Mouse (Mus musculus): ENCODE results near the gene Gm20388. TPM values are rescaled to one million over a fixed set of nuclear protein-coding genes. Genes with fewer than 3 reads are reported as not detected.
A peak's percentile ranks its signal among the peaks of the same experiment; 100 is the strongest.
"Not testable (repeated sequence)": the region's sequence is repeated elsewhere in the genome, so short reads cannot be mapped to it uniquely, and the experiment has no call there.

The Gm20388 gene
- polyA plus RNA-seq, 1 experiment from 2014 or later, result 7.4 TPM

DNA sequence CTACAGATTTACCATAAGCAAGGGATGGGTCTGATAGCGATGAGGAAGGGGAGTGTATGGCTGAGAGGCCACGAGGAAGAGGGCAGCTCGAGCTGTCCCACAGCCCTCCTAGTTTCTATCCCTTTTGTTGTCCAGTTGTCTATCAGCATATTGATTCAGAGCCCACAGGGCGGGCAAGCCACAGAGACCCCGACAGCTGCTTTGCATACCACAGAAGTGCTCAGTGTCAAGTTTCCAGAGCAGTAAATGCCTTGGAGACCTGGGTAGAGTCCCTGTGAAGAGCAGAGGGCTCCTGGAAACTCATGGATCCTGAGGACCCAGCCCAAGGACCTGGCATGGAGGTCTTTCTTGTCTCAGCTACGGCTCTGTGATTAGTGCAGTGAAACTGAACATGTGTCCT lies 3172.4 kb downstream of the Gm20388 start:
- H3K4me1 ChIP-seq, result no peaks in the 10 kb centered on the region
- peaks cover 100% of the 10 kb centered on the region for H3K36me3 ChIP-seq
- no peak overlapping the region for H3K4me2 ChIP-seq
- no peaks in the 10 kb centered on the region for H3K27me3 ChIP-seq
- no peak overlapping the region for H3K9ac ChIP-seq
- no peak overlapping the region for H3K27ac ChIP-seq
- no peaks in the 10 kb centered on the region for H3K9me3 ChIP-seq (replicated peaks)
- no peak for ATAC-seq (replicated peaks; ENCODE audit: low FRiP score)
- 73% methylated on average over 6 of the region's 6 CpGs for WGBS
- H3K4me3 ChIP-seq (replicated peaks), result no peak overlapping the region

GRCm38 (mm10) chr8:123083610-123084009 lies 3173.0 kb downstream of the Gm20388 start:
- peaks cover 100% of the 10 kb centered on the region for H3K36me3 ChIP-seq

GRCm38 (mm10) chr8:123087289-123087688 lies 3176.6 kb downstream of the Gm20388 start:
- Histone ChIP-seq H3K9ac (no peak overlapping the region), H3K9me3 (replicated peaks) (no peaks in the 10 kb centered on the region), H3K4me3 (replicated peaks) (no peak overlapping the region), H3K27ac (no peak overlapping the region), H3K4me2 (no peak overlapping the region), H3K4me1 (no peaks in the 10 kb centered on the region), H3K36me3 (peaks cover 100% of the 10 kb centered on the region), H3K27me3 (no peaks in the 10 kb centered on the region)
- 79% methylated on average over 9 of the region's 9 CpGs for WGBS
- ATAC-seq (replicated peaks; ENCODE audit: low FRiP score), result no peak

More at GRCm38 (mm10) chr8:123083610-123084009, 3173.0 kb downstream of the Gm20388 start:
- no peak overlapping the region for H3K4me3 ChIP-seq (replicated peaks)
- no peaks in the 10 kb centered on the region for H3K4me1 ChIP-seq
- H3K27me3 ChIP-seq, result no peaks in the 10 kb centered on the region
- H3K27ac ChIP-seq, result no peak overlapping the region
- H3K9ac ChIP-seq, result no peak overlapping the region
- WGBS, result 93% methylated on average over 12 of the region's 12 CpGs
- no peak overlapping the region for H3K4me2 ChIP-seq
- H3K9me3 ChIP-seq (replicated peaks), result no peaks in the 10 kb centered on the region
- ATAC-seq (replicated peaks; ENCODE audit: low FRiP score), result no peak

GRCm38 (mm10) chr8:123097216-123097615 lies 3186.6 kb downstream of the Gm20388 start:
- no peak overlapping the region for H3K9ac ChIP-seq
- H3K9me3 ChIP-seq (replicated peaks), result no peaks in the 10 kb centered on the region
- peaks cover 13% of the 10 kb centered on the region for H3K4me1 ChIP-seq
- 90% methylated on average over 11 of the region's 11 CpGs for WGBS
- H3K4me2 ChIP-seq, result no peak overlapping the region
- H3K27me3 ChIP-seq, result no peaks in the 10 kb centered on the region
- no peak overlapping the region for H3K4me3 ChIP-seq (replicated peaks)
- peak overlapping the region; percentile 86 for H3K27ac ChIP-seq
- peaks cover 51% of the 10 kb centered on the region for H3K36me3 ChIP-seq
- ATAC-seq (replicated peaks; ENCODE audit: low FRiP score), result no peak

GRCm38 (mm10) chr8:123097786-123098584 lies 3187.3 kb downstream of the Gm20388 start:
- 59% methylated on average over 12 of the region's 12 CpGs for WGBS
- Histone ChIP-seq H3K36me3 (peaks cover 44% of the 10 kb centered on the region), H3K4me2 (no peak overlapping the region), H3K27ac (peak overlapping the region; percentile 86), H3K4me1 (peaks cover 13% of the 10 kb centered on the region), H3K9me3 (replicated peaks) (no peaks in the 10 kb centered on the region), H3K9ac (no peak overlapping the region), H3K27me3 (no peaks in the 10 kb centered on the region), H3K4me3 (replicated peaks) (no peak overlapping the region)
- ATAC-seq (replicated peaks; ENCODE audit: low FRiP score), result peak; percentile 64

GRCm38 (mm10) chr8:123100288-123100687 lies 3189.6 kb downstream of the Gm20388 start:
- Histone ChIP-seq H3K4me2 (no peak overlapping the region), H3K9ac (no peak overlapping the region), H3K27ac (peak overlapping the region; percentile 67), H3K4me1 (peaks cover 27% of the 10 kb centered on the region), H3K27me3 (no peaks in the 10 kb centered on the region), H3K4me3 (replicated peaks) (no peak overlapping the region), H3K36me3 (peaks cover 42% of the 10 kb centered on the region), H3K9me3 (replicated peaks) (no peaks in the 10 kb centered on the region)
- WGBS, result 58% methylated on average over 8 of the region's 8 CpGs
- ATAC-seq (replicated peaks; ENCODE audit: low FRiP score), result no peak

DNA sequence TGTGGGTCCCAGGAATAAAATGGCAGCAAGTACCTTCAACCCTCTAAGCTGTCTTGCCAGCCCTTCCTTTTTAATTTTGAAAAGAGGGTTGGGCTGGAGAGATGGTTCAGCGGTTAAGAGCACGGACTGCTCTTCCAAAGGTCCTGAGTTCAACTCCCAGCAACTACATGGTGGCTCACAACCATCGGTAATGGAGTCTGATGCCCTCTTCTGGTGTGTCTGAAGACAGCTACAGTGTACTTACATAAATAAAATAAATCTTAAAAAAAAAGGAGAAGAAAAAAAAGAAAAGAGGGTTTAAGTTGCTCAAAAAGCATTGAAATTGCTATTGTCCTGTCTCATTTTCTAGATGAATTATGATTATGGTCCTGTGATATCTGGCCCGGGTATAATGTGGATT lies 3190.6 kb downstream of the Gm20388 start:
- Histone ChIP-seq H3K27ac (peak overlapping the region; percentile 93), H3K9me3 (replicated peaks) (no peaks in the 10 kb centered on the region), H3K9ac (0 out of 2 replicates have a peak overlapping the region, but pooled peaks have one; percentile 67), H3K4me1 (peaks cover 27% of the 10 kb centered on the region), H3K36me3 (peaks cover 42% of the 10 kb centered on the region), H3K27me3 (no peaks in the 10 kb centered on the region), H3K4me2 (peak overlapping the region; percentile 90), H3K4me3 (replicated peaks) (no peak overlapping the region; the same call in 1 of the 2 replicates)
- no peak for ATAC-seq (replicated peaks; ENCODE audit: low FRiP score)
- 70% methylated on average over 4 of the region's 4 CpGs for whole genome bisulfite sequencing

DNA sequence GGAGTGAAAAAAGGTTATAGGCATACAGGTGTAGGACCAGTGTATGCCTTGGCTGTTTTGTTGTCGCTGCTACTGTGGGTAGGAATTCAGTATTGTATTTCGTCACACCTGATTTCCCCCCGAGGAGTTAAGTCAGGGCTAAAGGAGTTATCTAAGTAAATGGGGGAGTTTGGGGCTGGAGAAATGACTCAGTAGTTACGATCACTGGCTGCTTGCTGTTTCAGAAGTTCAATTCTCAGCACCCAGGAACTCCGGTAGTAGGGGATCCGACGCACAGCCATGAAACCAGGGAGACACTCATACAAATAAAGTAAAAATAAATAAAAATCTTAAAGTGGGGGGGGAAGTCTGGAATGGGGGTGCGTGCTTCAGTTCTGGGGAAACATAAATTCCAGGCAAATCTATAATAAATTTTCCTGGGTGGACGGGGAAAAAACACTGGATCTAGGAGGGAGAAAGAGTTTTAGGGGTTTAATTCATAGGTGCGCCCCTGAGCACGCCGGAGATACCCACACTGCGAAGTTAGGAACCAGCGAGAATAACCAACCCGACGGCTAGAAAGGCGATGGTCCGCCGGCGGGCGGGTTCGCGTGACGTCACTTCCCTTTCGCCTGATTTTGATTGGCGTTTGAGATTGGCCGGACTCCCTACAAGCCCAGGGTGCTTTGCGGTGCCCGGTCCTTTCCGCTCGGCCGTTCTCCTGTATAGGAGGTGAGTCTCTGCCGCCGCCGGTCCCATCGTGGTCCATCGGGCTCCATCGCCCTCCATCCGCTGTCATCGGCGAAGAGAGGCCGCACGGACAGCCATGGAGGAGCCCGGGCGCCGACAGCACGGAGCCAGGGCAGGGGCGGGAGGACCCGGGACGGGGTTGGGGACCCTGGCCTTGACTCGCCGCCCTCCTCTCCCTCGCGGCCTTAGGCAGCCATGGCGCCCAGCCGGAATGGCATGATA lies 3191.4 kb downstream of the Gm20388 start, which contains the start of gene Rpl13:
TSS of gene Rpl13 (plus strand) at position 616 of the 951 bp plus-strand sequence.
- Histone ChIP-seq H3K36me3 (peaks cover 39% of the 10 kb centered on the region), H3K4me1 (peaks cover 27% of the 10 kb centered on the region), H3K4me2 (peak within 1 kb of the TSS; percentile 90), H3K27ac (peak within 1 kb of the TSS; percentile 93), H3K9me3 (replicated peaks) (no peaks in the 10 kb centered on the region), H3K4me3 (replicated peaks) (peak within 1 kb of the TSS; percentile 73), H3K27me3 (no peaks in the 10 kb centered on the region), H3K9ac (peak within 1 kb of the TSS; percentile 91)
- peak; percentile 94 for ATAC-seq (replicated peaks; ENCODE audit: low FRiP score)
- WGBS, result 1% methylated on average over 56 of the region's 56 CpGs

DNA sequence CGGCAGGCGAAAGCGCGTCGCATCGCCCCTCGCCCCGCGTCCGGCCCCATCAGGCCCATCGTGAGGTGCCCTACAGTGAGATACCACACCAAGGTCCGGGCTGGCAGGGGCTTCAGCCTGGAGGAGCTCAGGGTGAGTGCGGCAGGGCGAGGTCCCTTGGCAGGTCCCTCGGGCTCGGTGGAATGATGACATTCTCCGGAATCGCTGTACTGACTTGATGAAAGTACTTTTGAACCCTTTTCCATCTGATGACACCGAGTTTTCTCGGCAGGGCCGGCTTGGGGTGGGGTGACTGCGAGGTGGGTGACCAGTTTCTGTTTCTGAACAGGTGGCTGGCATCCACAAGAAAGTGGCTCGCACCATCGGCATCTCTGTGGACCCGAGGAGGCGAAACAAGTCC lies 3192.2 kb downstream of the Gm20388 start:
- ATAC-seq (replicated peaks; ENCODE audit: low FRiP score), result 0 out of 2 replicates have a peak, but pooled peaks have one; percentile 4
- Histone ChIP-seq H3K9ac (peak overlapping the region; percentile 91), H3K36me3 (peaks cover 30% of the 10 kb centered on the region), H3K27ac (peak overlapping the region; percentile 93), H3K4me3 (replicated peaks) (peak overlapping the region; percentile 73), H3K4me1 (peaks cover 24% of the 10 kb centered on the region), H3K4me2 (peak overlapping the region; percentile 90)
- H3K27me3 ChIP-seq; H3K9me3 ChIP-seq (replicated peaks): not testable (repeated sequence)
- under 1% methylated on average over 26 of the region's 26 CpGs for WGBS

- Histone ChIP-seq H3K4me2 (peak overlapping the region; percentile 90), H3K4me3 (replicated peaks) (peak overlapping the region; percentile 73), H3K27ac (peak overlapping the region; percentile 93), H3K9ac (peak overlapping the region; percentile 91), H3K27me3 (no peaks in the 10 kb centered on the region), H3K36me3 (peaks cover 26% of the 10 kb centered on the region), H3K4me1 (peaks cover 23% of the 10 kb centered on the region), H3K9me3 (replicated peaks) (no peaks in the 10 kb centered on the region)
- no peak for ATAC-seq (replicated peaks; ENCODE audit: low FRiP score)
- 11% methylated on average over 15 of the region's 15 CpGs for WGBS
Measured at GRCm38 (mm10) chr8:123103285-123103684, 3192.6 kb downstream of the Gm20388 start.

DNA sequence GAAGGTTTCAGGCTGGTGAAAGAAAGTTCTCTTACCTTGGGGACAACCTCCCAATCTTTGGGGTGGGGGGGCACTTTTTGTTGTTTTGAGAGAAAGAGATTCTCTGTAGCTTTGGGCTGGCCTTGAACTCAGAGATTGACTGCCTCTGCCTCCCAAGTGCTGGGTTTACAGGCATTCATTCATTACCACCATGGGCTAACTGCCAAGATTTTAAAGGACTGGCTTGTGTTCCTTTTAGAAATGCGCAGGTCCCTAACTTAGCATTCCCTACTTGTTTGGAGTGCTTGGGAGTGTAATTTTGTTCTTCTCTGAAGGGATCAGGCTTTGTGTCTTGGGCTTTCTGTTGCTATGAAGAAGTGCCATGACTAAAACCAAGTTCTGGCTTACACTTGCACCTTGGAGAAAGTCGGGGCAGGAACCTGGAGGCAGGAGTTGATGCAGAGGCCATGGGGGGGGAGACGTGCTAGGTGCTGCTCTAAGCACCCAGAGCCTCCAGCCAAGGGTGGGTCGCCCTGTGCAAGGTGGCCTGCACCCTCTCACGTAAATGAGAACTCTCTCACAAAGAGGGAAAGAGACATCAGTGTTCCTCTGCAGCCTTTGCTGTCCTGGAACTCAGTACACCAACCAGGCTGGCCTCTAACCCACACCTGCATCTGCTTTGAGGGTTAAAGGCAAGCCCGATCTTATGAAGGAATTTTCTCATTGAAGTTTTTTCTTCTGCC lies 3193.6 kb downstream of the Gm20388 start:
- H3K4me1 ChIP-seq, result peaks cover 23% of the 10 kb centered on the region
- peak overlapping the region; percentile 91 for H3K9ac ChIP-seq
- no peaks in the 10 kb centered on the region for H3K27me3 ChIP-seq
- ATAC-seq (replicated peaks; ENCODE audit: low FRiP score), result no peak
- no peaks in the 10 kb centered on the region for H3K9me3 ChIP-seq (replicated peaks)
- peak overlapping the region; percentile 93; the same call in 1 of the 2 replicates for H3K27ac ChIP-seq
- peak overlapping the region; percentile 90 for H3K4me2 ChIP-seq
- 85% methylated on average over 6 of the region's 6 CpGs for WGBS
- H3K4me3 ChIP-seq (replicated peaks), result peak overlapping the region; percentile 73
- peaks cover 26% of the 10 kb centered on the region for H3K36me3 ChIP-seq
